Mouse (Mus musculus): Measurements from ENCODE around the gene Ftl1.

- TF ChIP-seq CTCF (IDR thresholded peaks at IDR 0.05; ENCODE audit: borderline replicate concordance, insufficient read depth, low read depth, low read length) (no peak), POLR2A (IDR thresholded peaks at IDR 0.05; ENCODE audit: borderline replicate concordance, insufficient read depth, low read length) (no peak)
These were observed 3.6 kb downstream of the Ftl1 start for GRCm38 (mm10) chr7:45455932-45456696.
